Comparison of ENCODE assay signal across 8 mouse cellular contexts in genomic region chr9:22260092-22260422, GRCm38 (mm10). TPM values are rescaled to one million over a fixed set of nuclear protein-coding genes. Genes with fewer than 3 reads are reported as not detected.
DNase-seq lines count a peak whose midpoint lies in the region; ATAC-seq lines count a peak whose summit lies in the region.

No protein-coding gene starts in this region.

- peak overlapping the region; percentile 30; the same call in 1 of the 2 replicates for H3K9ac ChIP-seq in heart, embryonic 16.5 days (ENCODE audit: low read length)
- H3K9ac ChIP-seq in hindbrain, embryonic 12.5 days: peak overlapping the region; percentile 81; the same call in 1 of the 2 replicates
- no peak overlapping the region; the same call in 1 of the 2 replicates for H3K9ac ChIP-seq in midbrain, embryonic 11.5 days (ENCODE audit: low read length)

- peaks cover 9% of the 10 kb centered on the region for H3K9me3 ChIP-seq in heart, embryonic 16.5 days (replicated peaks; ENCODE audit: control insufficient read depth, low read length)
- peaks cover 9% of the 10 kb centered on the region for H3K9me3 ChIP-seq in hindbrain, embryonic 12.5 days (replicated peaks)
- H3K9me3 ChIP-seq in midbrain, embryonic 11.5 days (ENCODE audit: control insufficient read depth, low read length): peaks cover 10% of the 10 kb centered on the region; the same call in 1 of the 2 replicates

- no peak overlapping the region for H3K27ac ChIP-seq in heart, embryonic 16.5 days (ENCODE audit: low read length)
- H3K27ac ChIP-seq in brown adipose tissue, adult 24 weeks (replicated peaks; ENCODE audit: low read depth, low read length): no peak overlapping the region
- H3K27ac ChIP-seq in hindbrain, embryonic 12.5 days: no peak overlapping the region
- H3K27ac ChIP-seq in midbrain, embryonic 11.5 days (ENCODE audit: low read depth, low read length): no peak overlapping the region

- peaks cover 2% of the 10 kb centered on the region; the same call in 1 of the 2 replicates for H3K4me1 ChIP-seq in heart, embryonic 16.5 days (ENCODE audit: control insufficient read depth, insufficient read depth, low read length)
- no peaks in the 10 kb centered on the region; the same call in 1 of the 2 replicates for H3K4me1 ChIP-seq in brown adipose tissue, adult 24 weeks (ENCODE audit: control insufficient read depth, insufficient read depth, insufficient read length, low read length)
- H3K4me1 ChIP-seq in hindbrain, embryonic 12.5 days: no peaks in the 10 kb centered on the region
- H3K4me1 ChIP-seq in midbrain, embryonic 11.5 days (ENCODE audit: control insufficient read depth, insufficient read depth, low read length): peaks cover 2% of the 10 kb centered on the region; the same call in 1 of the 2 replicates

- WGBS in heart, embryonic 16.5 days: 26% methylated on average over 3 of the region's 3 CpGs
- WGBS in hindbrain, embryonic 12.5 days: 33% methylated on average over 3 of the region's 3 CpGs
- 31% methylated on average over 3 of the region's 3 CpGs for WGBS in midbrain, embryonic 11.5 days

- intact Hi-C loops in heart, postnatal 14 days (cut with DNase I): no loop called here

- ATAC-seq in heart, embryonic 16.5 days (replicated peaks; ENCODE audit: extremely low read depth, insufficient read depth, low FRiP score): no peak
- no peak for ATAC-seq in hindbrain, embryonic 12.5 days (ENCODE audit: low FRiP score)
- ATAC-seq in midbrain, embryonic 11.5 days (ENCODE audit: low FRiP score): no peak

- peak overlapping the region; percentile 65 for H3K4me2 ChIP-seq in heart, embryonic 16.5 days (ENCODE audit: low read depth, low read length)
- peak overlapping the region; percentile 61 for H3K4me2 ChIP-seq in hindbrain, embryonic 12.5 days (replicated peaks)
- H3K4me2 ChIP-seq in midbrain, embryonic 11.5 days: peak overlapping the region; percentile 74

- H3K36me3 ChIP-seq in heart, embryonic 16.5 days (ENCODE audit: control insufficient read depth, insufficient read depth): peaks cover 19% of the 10 kb centered on the region
- peaks cover 17% of the 10 kb centered on the region for H3K36me3 ChIP-seq in hindbrain, embryonic 12.5 days
- peaks cover 2% of the 10 kb centered on the region; the same call in 1 of the 2 replicates for H3K36me3 ChIP-seq in midbrain, embryonic 11.5 days (ENCODE audit: control insufficient read depth, insufficient read depth, low read length)

- peak overlapping the region; percentile 64 for H3K4me3 ChIP-seq in heart, embryonic 16.5 days (ENCODE audit: low read length)
- H3K4me3 ChIP-seq in brown adipose tissue, adult 24 weeks (ENCODE audit: insufficient read depth, low read depth, low read length): peak overlapping the region; percentile 61; the same call in 1 of the 2 replicates
- peak overlapping the region; percentile 54 for H3K4me3 ChIP-seq in hindbrain, embryonic 12.5 days
- H3K4me3 ChIP-seq in midbrain, embryonic 11.5 days (ENCODE audit: low read depth, low read length): peak overlapping the region; percentile 62

- no peaks in the 10 kb centered on the region for H3K27me3 ChIP-seq in heart, embryonic 16.5 days (ENCODE audit: control insufficient read depth, insufficient read depth, low read length)
- H3K27me3 ChIP-seq in hindbrain, embryonic 12.5 days: no peaks in the 10 kb centered on the region
- H3K27me3 ChIP-seq in midbrain, embryonic 11.5 days (ENCODE audit: control insufficient read depth, insufficient read depth, low read length): no peaks in the 10 kb centered on the region

- DNase-seq in heart, postnatal 14 days: no peak
- DNase-seq in midbrain, embryonic 11.5 days (ENCODE audit: low spot score, missing footprints): no peak
- DNase-seq in layer of hippocampus, adult 8-10 months (ENCODE audit: low spot score in 2 of 2): no peak
- no peak for DNase-seq in thymus, postnatal 36 days
- no peak for DNase-seq in gastrocnemius, postnatal 4 days (ENCODE audit: low spot score in 2 of 2)

RNA-seq across cellular contexts. Expression of gene Zfp599, which starts 0.4 kb away (rescaled TPM):
- 4.3 and 4.4 TPM in 2 replicates for polyA plus RNA-seq in heart, embryonic 16.5 days (2015; fragmentation: Nextera tagmentation; extraction: Ambion mirVana)
- total RNA-seq in heart, postnatal 14 days (2021): 1 to 10 TPM in 1 of 2 experiments, under 1 TPM in 1; 0.60 to 1.0 TPM
- not detected in 2 replicates for polyA plus RNA-seq in brown adipose tissue, adult 24 weeks (2012; ENCODE audit: insufficient read depth, insufficient read length, missing spikeins)
- polyA plus RNA-seq in hindbrain, embryonic 12.5 days (2016; fragmentation: Nextera tagmentation; extraction: Ambion mirVana): 6.5 and 6.9 TPM in 2 replicates
- polyA plus RNA-seq in midbrain, embryonic 11.5 days (2014; fragmentation: Nextera tagmentation; extraction: Ambion mirVana): 6.7 TPM in 2 replicates
- 1 to 10 TPM; 5.1 to 6.3 (median 5.3) TPM for total RNA-seq in layer of hippocampus, adult 8-10 months (2022)
- under 1 TPM; 0.21 to 0.27 TPM for total RNA-seq in gastrocnemius, postnatal 4 days (2021)

RNA-seq across cellular contexts. Expression of gene Zfp809, which starts 34.5 kb away (rescaled TPM):
- polyA plus RNA-seq in heart, embryonic 16.5 days (2015; fragmentation: Nextera tagmentation; extraction: Ambion mirVana): 21.7 and 22.0 TPM in 2 replicates
- 10 to 100 TPM; 40.2 to 40.8 TPM for total RNA-seq in heart, postnatal 14 days (2021)
- 17.4 and 22.6 TPM in 2 replicates for polyA plus RNA-seq in brown adipose tissue, adult 24 weeks (2012; ENCODE audit: insufficient read depth, insufficient read length, missing spikeins)
- 10.5 and 11.5 TPM in 2 replicates for polyA plus RNA-seq in hindbrain, embryonic 12.5 days (2016; fragmentation: Nextera tagmentation; extraction: Ambion mirVana)
- 11.3 and 11.8 TPM in 2 replicates for polyA plus RNA-seq in midbrain, embryonic 11.5 days (2014; fragmentation: Nextera tagmentation; extraction: Ambion mirVana)
- 10 to 100 TPM; 21.2 to 23.1 (median 22.5) TPM for total RNA-seq in layer of hippocampus, adult 8-10 months (2022)
- 10 to 100 TPM; 13.4 to 15.0 TPM for total RNA-seq in gastrocnemius, postnatal 4 days (2021)

RNA-seq across cellular contexts. Expression of gene Zfp810, which starts 47.4 kb away (rescaled TPM):
- polyA plus RNA-seq in heart, embryonic 16.5 days (2015; fragmentation: Nextera tagmentation; extraction: Ambion mirVana): 13.3 and 14.7 TPM in 2 replicates
- 1 to 10 TPM; 7.1 to 8.9 TPM for total RNA-seq in heart, postnatal 14 days (2021)
- 2.5 and 6.3 TPM in 2 replicates for polyA plus RNA-seq in brown adipose tissue, adult 24 weeks (2012; ENCODE audit: insufficient read depth, insufficient read length, missing spikeins)
- 39.0 and 40.3 TPM in 2 replicates for polyA plus RNA-seq in hindbrain, embryonic 12.5 days (2016; fragmentation: Nextera tagmentation; extraction: Ambion mirVana)
- polyA plus RNA-seq in midbrain, embryonic 11.5 days (2014; fragmentation: Nextera tagmentation; extraction: Ambion mirVana): 25.9 and 27.4 TPM in 2 replicates
- total RNA-seq in layer of hippocampus, adult 8-10 months (2022): 10 to 100 TPM; 17.6 to 20.9 (median 19.9) TPM
- total RNA-seq in gastrocnemius, postnatal 4 days (2021): 1 to 10 TPM; 4.2 to 5.2 TPM
